Comparison of ENCODE assay signal across 18 mouse cellular contexts in the genomic region with DNA sequence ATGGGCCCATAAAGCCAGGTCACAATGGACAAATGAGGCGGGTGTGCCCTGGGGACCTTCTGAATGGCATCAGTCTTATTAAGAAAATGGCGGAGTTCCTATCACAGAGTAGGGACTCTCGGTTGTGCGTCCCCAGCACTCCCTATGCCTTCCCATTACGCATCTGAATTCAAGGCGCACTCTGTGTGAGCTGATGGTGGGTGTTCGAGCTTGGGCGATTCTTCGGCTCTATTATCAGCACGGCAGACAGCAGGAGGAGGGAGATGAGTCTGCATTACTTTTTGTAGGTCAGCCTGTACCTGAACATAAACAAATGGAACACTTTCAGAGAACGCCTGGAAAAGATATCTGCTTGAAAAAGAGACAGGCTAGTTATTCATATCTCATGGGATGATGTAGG. TPM values are rescaled to one million over a fixed set of nuclear protein-coding genes. Genes with fewer than 3 reads are reported as not detected.
A peak's percentile ranks its signal among the peaks of the same experiment; 100 is the strongest.
DNase-seq lines count a peak whose midpoint lies in the region; ATAC-seq and TF ChIP-seq lines count a peak whose summit lies in the region.
"Had no signal": no experiment of that assay in that cellular context is flagged by ENCODE, and none has a peak within 500 bp of the region (broad histone marks: within the 10 kb centered on the region; RNA-seq: fewer than 3 reads in every experiment).

No protein-coding gene starts in this region.

- no peak overlapping the region for H3K4me3 ChIP-seq in forebrain, embryonic 16.5 days (replicated peaks; ENCODE audit: low read length)
- H3K4me3 ChIP-seq in forebrain, embryonic 14.5 days (ENCODE audit: low read depth, low read length): no peak overlapping the region
- H3K4me3 ChIP-seq in heart, embryonic 13.5 days: no peak overlapping the region
- no peak overlapping the region for H3K4me3 ChIP-seq in kidney, postnatal 0 days (replicated peaks; ENCODE audit: low read depth, low read length)
- no peak overlapping the region for H3K4me3 ChIP-seq in CH12.LX (replicated peaks in 1 of 3; ENCODE audit: low read depth in 2 of 3, low read length in 2 of 3, poor library complexity in 1 of 3)
- H3K4me3 ChIP-seq: embryonic facial prominence, embryonic 13.5 days; forebrain, embryonic 15.5 days; limb, embryonic 15.5 days; megakaryocyte, embryonic 14.5 days had no signal

- no peak overlapping the region for H3K9ac ChIP-seq in forebrain, embryonic 16.5 days (replicated peaks; ENCODE audit: low read depth, low read length)
- H3K9ac ChIP-seq in forebrain, embryonic 14.5 days (ENCODE audit: low read length): no peak overlapping the region
- no peak overlapping the region for H3K9ac ChIP-seq in heart, embryonic 13.5 days
- no peak overlapping the region for H3K9ac ChIP-seq in kidney, postnatal 0 days (ENCODE audit: low read depth, low read length)
- no peak overlapping the region for H3K9ac ChIP-seq in CH12.LX (ENCODE audit: insufficient read depth, low read depth)
- H3K9ac ChIP-seq: embryonic facial prominence, embryonic 13.5 days; forebrain, embryonic 15.5 days; limb, embryonic 15.5 days had no signal

- DNase-seq in forebrain, embryonic 14.5 days (ENCODE audit: low spot score): no peak
- no peak for DNase-seq in heart, adult 8-10 months (ENCODE audit: low spot score)
- DNase-seq in kidney, postnatal 0 days (ENCODE audit: low spot score): no peak
- DNase-seq in kidney, postnatal 10 days: no peak
- DNase-seq in CH12.LX (ENCODE audit: extremely low read depth): peak; percentile 12
- DNase-seq in spleen, postnatal 36 days (ENCODE audit: low spot score in 2 of 2): no peak
- DNase-seq: adrenal gland, postnatal 10 days; cerebellum, adult 11-12 months; cerebellum, postnatal 14 days; thymus, postnatal 4 days had no signal

- dilution Hi-C loops in CH12.LX (cut with MboI; ENCODE audit: extremely low pct_ligation_motif_present, extremely low pct_unique_long_range_greater_than_20kb, low sequenced_read_pairs): no loop called here

- TF ChIP-seq POLR2A in CH12.LX (IDR thresholded peaks at IDR 0.05; ENCODE audit: low read depth, low read length): no peak

- peaks cover 7% of the 10 kb centered on the region; the same call in 1 of the 2 replicates for H3K4me1 ChIP-seq in forebrain, embryonic 16.5 days (replicated peaks; ENCODE audit: control insufficient read depth, insufficient read depth, low read length)
- no peaks in the 10 kb centered on the region; the same call in 1 of the 2 replicates for H3K4me1 ChIP-seq in forebrain, embryonic 14.5 days (ENCODE audit: control insufficient read depth, insufficient read depth, low read length)
- H3K4me1 ChIP-seq in heart, embryonic 13.5 days: peaks cover 21% of the 10 kb centered on the region
- H3K4me1 ChIP-seq in kidney, postnatal 0 days (replicated peaks; ENCODE audit: insufficient read depth, low read length): no peaks in the 10 kb centered on the region; the same call in 1 of the 2 replicates
- peaks cover 0 to 26% of the 10 kb centered on the region in 2 experiments; a peak in 2 of 4 replicates for H3K4me1 ChIP-seq in CH12.LX (ENCODE audit: control insufficient read depth in 1 of 2, insufficient read depth in 2 of 2)
- H3K4me1 ChIP-seq: limb, embryonic 15.5 days had no signal

- H3K27me3 ChIP-seq in forebrain, embryonic 16.5 days (replicated peaks; ENCODE audit: control insufficient read depth, insufficient read depth, low read length): no peaks in the 10 kb centered on the region
- no peaks in the 10 kb centered on the region for H3K27me3 ChIP-seq in forebrain, embryonic 14.5 days (replicated peaks; ENCODE audit: control insufficient read depth, insufficient read depth, low read length)
- H3K27me3 ChIP-seq in heart, embryonic 13.5 days (replicated peaks): no peaks in the 10 kb centered on the region
- no peaks in the 10 kb centered on the region for H3K27me3 ChIP-seq in kidney, postnatal 0 days (ENCODE audit: insufficient read depth, low read length)
- H3K27me3 ChIP-seq in CH12.LX (replicated peaks): peaks cover 4% of the 10 kb centered on the region
- H3K27me3 ChIP-seq: embryonic facial prominence, embryonic 13.5 days; forebrain, embryonic 15.5 days; limb, embryonic 15.5 days; megakaryocyte, embryonic 14.5 days; Patski had no signal

- H3K9me3 ChIP-seq in forebrain, embryonic 16.5 days (ENCODE audit: control insufficient read depth, low read length): no peaks in the 10 kb centered on the region
- no peaks in the 10 kb centered on the region for H3K9me3 ChIP-seq in forebrain, embryonic 14.5 days (replicated peaks; ENCODE audit: control insufficient read depth, low read length)
- no peaks in the 10 kb centered on the region for H3K9me3 ChIP-seq in heart, embryonic 13.5 days
- H3K9me3 ChIP-seq in kidney, postnatal 0 days (replicated peaks; ENCODE audit: low read length): no peaks in the 10 kb centered on the region
- peaks cover 4% of the 10 kb centered on the region for H3K9me3 ChIP-seq in CH12.LX (replicated peaks; ENCODE audit: low read length)
- H3K9me3 ChIP-seq: embryonic facial prominence, embryonic 13.5 days; forebrain, embryonic 15.5 days; limb, embryonic 15.5 days had no signal

- no peak for TF ChIP-seq CTCF in kidney, postnatal 0 days (IDR thresholded peaks at IDR 0.05; ENCODE audit: low read depth)
- TF ChIP-seq CTCF in CH12.LX (conservative IDR thresholded peaks at IDR 0.05 in 1 of 2, IDR thresholded peaks at IDR 0.05 in 1 of 2; ENCODE audit: low read depth in 2 of 2, low read length in 2 of 2): no peak

- no peak for TF ChIP-seq EP300 in CH12.LX (IDR thresholded peaks at IDR 0.05; ENCODE audit: low read length)

- no peak overlapping the region for H3K27ac ChIP-seq in forebrain, embryonic 16.5 days (ENCODE audit: low read length)
- H3K27ac ChIP-seq in forebrain, embryonic 14.5 days (ENCODE audit: low read depth, low read length): no peak overlapping the region
- peak overlapping the region; percentile 79 for H3K27ac ChIP-seq in heart, embryonic 13.5 days (replicated peaks)
- H3K27ac ChIP-seq in kidney, postnatal 0 days: 0 out of 2 replicates have a peak overlapping the region, but pooled peaks have one; percentile 19
- H3K27ac ChIP-seq in CH12.LX (ENCODE audit: insufficient read depth, low read depth): no peak overlapping the region
- H3K27ac ChIP-seq: forebrain, embryonic 15.5 days; limb, embryonic 15.5 days had no signal

- H3K79me2 ChIP-seq in CH12.LX (replicated peaks; ENCODE audit: control insufficient read depth, extremely low read depth, insufficient read depth, poor library complexity, severe bottlenecking): no peaks in the 10 kb centered on the region

- no peak for TF ChIP-seq RAD21 in CH12.LX (IDR thresholded peaks at IDR 0.05; ENCODE audit: low read depth, low read length)

- no peaks in the 10 kb centered on the region for H3K36me3 ChIP-seq in forebrain, embryonic 16.5 days (ENCODE audit: control insufficient read depth, insufficient read depth)
- no peaks in the 10 kb centered on the region for H3K36me3 ChIP-seq in forebrain, embryonic 14.5 days (ENCODE audit: control insufficient read depth, insufficient read depth, low read length)
- no peaks in the 10 kb centered on the region for H3K36me3 ChIP-seq in heart, embryonic 13.5 days
- no peaks in the 10 kb centered on the region for H3K36me3 ChIP-seq in kidney, postnatal 0 days (ENCODE audit: insufficient read depth, low read length)
- no peaks in the 10 kb centered on the region for H3K36me3 ChIP-seq in CH12.LX (replicated peaks in 1 of 2; ENCODE audit: control insufficient read depth in 1 of 2, insufficient read depth in 1 of 2, low read length in 1 of 2)
- H3K36me3 ChIP-seq: embryonic facial prominence, embryonic 13.5 days; forebrain, embryonic 15.5 days; limb, embryonic 15.5 days had no signal

- in situ Hi-C loops in CH12.LX (cut with MboI; ENCODE audit: low pct_ligation_motif_present, low pct_unique_long_range_greater_than_20kb, low sequenced_read_pairs): loop anchor here (10.0 to 25.0 kb wide), 3 partner anchors 207 to 479 kb away; a partner anchor contains a TSS

- 91% methylated on average over 11 of the region's 11 CpGs for WGBS in forebrain, embryonic 16.5 days
- WGBS in forebrain, embryonic 14.5 days: 90% methylated on average over 11 of the region's 11 CpGs
- WGBS in heart, embryonic 13.5 days: 79% methylated on average over 11 of the region's 11 CpGs
- WGBS in kidney, postnatal 0 days: 92% methylated on average over 11 of the region's 11 CpGs

- ATAC-seq in forebrain, embryonic 16.5 days: 0 out of 2 replicates have a peak, but pooled peaks have one; percentile 34
- ATAC-seq in forebrain, embryonic 14.5 days: no peak
- no peak for ATAC-seq in heart, embryonic 13.5 days (ENCODE audit: extremely low read depth, insufficient number of reproducible peaks, low FRiP score, low TSS enrichment)
- ATAC-seq in kidney, postnatal 0 days (replicated peaks; ENCODE audit: low FRiP score, low read depth): no peak
- ATAC-seq: forebrain, embryonic 15.5 days; intestine, postnatal 0 days; Patski had no signal

- H3K4me2 ChIP-seq in forebrain, embryonic 16.5 days (ENCODE audit: low read length): no peak overlapping the region
- H3K4me2 ChIP-seq in forebrain, embryonic 14.5 days (ENCODE audit: low read length): no peak overlapping the region
- H3K4me2 ChIP-seq in heart, embryonic 13.5 days: no peak overlapping the region
- no peak overlapping the region for H3K4me2 ChIP-seq in kidney, postnatal 0 days (ENCODE audit: low read length)
- H3K4me2 ChIP-seq in CH12.LX (ENCODE audit: insufficient read depth, low read depth, poor library complexity, severe bottlenecking): no peak overlapping the region
- H3K4me2 ChIP-seq: embryonic facial prominence, embryonic 13.5 days; forebrain, embryonic 15.5 days; limb, embryonic 15.5 days had no signal

TF ChIP-seq in CH12.LX, 34 proteins besides CTCF, POLR2A, EP300 and RAD21 (continues in another document):
- TF ChIP-seq UBTF (IDR thresholded peaks at IDR 0.05; ENCODE audit: low read depth, low read length) (no peak), ZC3H11A (IDR thresholded peaks at IDR 0.05; ENCODE audit: low read depth, low read length) (no peak), GABPA (IDR thresholded peaks at IDR 0.05; ENCODE audit: insufficient replicate concordance, low read depth, low read length) (no peak), JUN (IDR thresholded peaks at IDR 0.05; ENCODE audit: insufficient read depth, low read depth, low read length) (no peak), SMC3 (IDR thresholded peaks at IDR 0.05; ENCODE audit: low read depth, low read length) (no peak), MAX (IDR thresholded peaks at IDR 0.05; ENCODE audit: low read length) (no peak), MEF2A (IDR thresholded peaks at IDR 0.05; ENCODE audit: borderline replicate concordance, low read depth, low read length) (no peak)

RNA-seq across cellular contexts. Expression of a gene that starts 39.7 kb away (rescaled TPM):
- 43.8 and 51.8 TPM in 2 replicates for polyA plus RNA-seq in forebrain, embryonic 16.5 days (2015; fragmentation: Nextera tagmentation; extraction: Ambion mirVana)
- polyA plus RNA-seq in forebrain, embryonic 14.5 days (2014; fragmentation: Nextera tagmentation; extraction: Ambion mirVana): 24.0 and 36.6 TPM in 2 replicates
- 7.9 and 9.8 TPM in 2 replicates for polyA plus RNA-seq in heart, embryonic 13.5 days (2015; fragmentation: Nextera tagmentation; extraction: Ambion mirVana)
- 10 to 100 TPM; 45.2 to 59.2 (median 53.8) TPM for total RNA-seq in heart, adult 8-10 months (2022)
- 5.0 and 6.2 TPM in 2 replicates for polyA plus RNA-seq in kidney, postnatal 0 days (2015; fragmentation: Nextera tagmentation; extraction: Ambion mirVana)
- 0.25 and 0.38 TPM in 2 replicates for total RNA-seq in CH12.LX (2012; rRNA removed)
- 0.26 and 0.45 TPM in 2 replicates for total RNA-seq in CH12.LX (2014; rRNA removed)
- 0.39 and 0.42 TPM in 2 replicates for polyA plus RNA-seq in CH12.LX (2012; ENCODE audit: insufficient read length, low read depth)

Comparison
In these comparisons a context has a peak if more than half of its experiments do, and no peak if none do; other contexts are left out.
1. H3K27ac ChIP-seq: peak in heart, embryonic 13.5 days (single experiment) and kidney, postnatal 0 days (single experiment); none in forebrain, embryonic 16.5 days (single experiment), forebrain, embryonic 14.5 days (single experiment) and CH12.LX (single experiment).